Mouse (Mus musculus): ENCODE measurements around the gene Gm20388. TPM values are rescaled to one million over a fixed set of nuclear protein-coding genes. Genes with fewer than 3 reads are reported as not detected.

The Gm20388 gene
- polyA plus RNA-seq, 1 experiment: 18.7 TPM

GRCm38 (mm10) chr8:120146051-120146450 is 235.4 kb downstream of the Gm20388 start:
- Histone ChIP-seq H3K4me3 (replicated peaks; ENCODE audit: insufficient read depth, low read depth, low read length) (no peak overlapping the region), H3K27ac (ENCODE audit: insufficient read depth, low read length) (no peak overlapping the region), H3K4me1 (ENCODE audit: control insufficient read depth, insufficient read depth, low read length) (peaks cover 50% of the 10 kb centered on the region), H3K27me3 (ENCODE audit: control insufficient read depth, insufficient read depth, low read length) (no peaks in the 10 kb centered on the region)
- no peak for TF ChIP-seq CTCF (IDR thresholded peaks at IDR 0.05; ENCODE audit: borderline replicate concordance, insufficient read depth, low read depth, low read length)
- TF ChIP-seq POLR2A (IDR thresholded peaks at IDR 0.05; ENCODE audit: borderline replicate concordance, insufficient read depth, low read length): no peak
- WGBS: 85% methylated on average over 1 of the region's 1 CpGs
- DNase-seq: no peak

DNA sequence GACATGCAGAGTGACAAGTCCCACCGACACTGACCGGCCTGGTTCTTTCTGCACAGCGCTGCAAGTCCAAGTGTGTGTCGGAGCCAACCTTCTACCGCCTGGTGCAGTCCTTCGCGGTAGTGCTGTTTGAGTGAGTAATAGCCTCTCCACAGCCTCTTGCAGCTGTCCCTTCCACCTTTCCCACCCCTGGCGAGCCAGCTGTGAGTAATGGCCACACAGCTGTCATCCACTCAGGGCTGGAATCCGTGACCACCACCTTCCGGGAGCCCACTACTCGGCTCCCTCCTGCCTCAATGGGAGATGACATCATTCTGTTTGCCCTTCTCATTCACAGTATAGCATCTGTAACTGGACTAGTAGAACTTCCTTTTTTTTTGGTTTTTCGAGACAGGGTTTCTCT is 239.4 kb downstream of the Gm20388 start:
- DNase-seq: no peak
- Histone ChIP-seq H3K4me3 (replicated peaks; ENCODE audit: insufficient read depth, low read depth, low read length) (no peak overlapping the region), H3K27me3 (ENCODE audit: control insufficient read depth, insufficient read depth, low read length) (no peaks in the 10 kb centered on the region), H3K27ac (ENCODE audit: insufficient read depth, low read length) (no peak overlapping the region), H3K4me1 (ENCODE audit: control insufficient read depth, insufficient read depth, low read length) (peaks cover 38% of the 10 kb centered on the region)
- no peak for TF ChIP-seq POLR2A (IDR thresholded peaks at IDR 0.05; ENCODE audit: borderline replicate concordance, insufficient read depth, low read length)
- no peak for TF ChIP-seq CTCF (IDR thresholded peaks at IDR 0.05; ENCODE audit: borderline replicate concordance, insufficient read depth, low read depth, low read length)
- WGBS: 70% methylated on average over 12 of the region's 12 CpGs

- 21% methylated on average over 9 of the region's 9 CpGs for WGBS
- 0 out of 2 replicates have a peak overlapping the region, but pooled peaks have one; percentile 6 for H3K27ac ChIP-seq (ENCODE audit: insufficient read depth, low read length)
Observed at GRCm38 (mm10) chr8:120151151-120151550, 240.5 kb downstream of the Gm20388 start.

DNA sequence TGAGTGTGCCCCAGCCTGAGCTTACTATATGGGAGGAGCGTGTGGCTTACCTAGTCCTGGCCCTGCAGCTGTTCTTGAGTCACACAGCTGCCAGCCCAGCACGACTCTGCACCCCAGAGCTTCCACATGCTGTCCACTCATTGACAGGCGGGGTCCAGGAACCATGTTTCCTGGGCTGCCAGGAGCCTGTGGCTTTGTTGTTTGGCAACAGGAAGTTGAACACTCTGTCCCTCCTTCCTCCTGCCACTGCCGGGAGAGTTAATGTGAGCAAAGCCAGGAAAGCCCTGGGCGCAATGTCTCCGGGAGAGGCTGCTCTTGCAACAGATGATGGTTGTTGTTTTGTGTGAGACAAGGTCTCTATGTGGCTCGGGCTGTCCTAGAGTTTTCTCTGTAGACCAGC is 242.0 kb downstream of the Gm20388 start:
- no peak for DNase-seq
- WGBS: 13% methylated on average over 7 of the region's 7 CpGs
- Histone ChIP-seq H3K27me3 (ENCODE audit: control insufficient read depth, insufficient read depth, low read length) (no peaks in the 10 kb centered on the region), H3K4me1 (ENCODE audit: control insufficient read depth, insufficient read depth, low read length) (peaks cover 30% of the 10 kb centered on the region), H3K4me3 (replicated peaks; ENCODE audit: insufficient read depth, low read depth, low read length) (no peak overlapping the region), H3K27ac (ENCODE audit: insufficient read depth, low read length) (0 out of 2 replicates have a peak overlapping the region, but pooled peaks have one; percentile 3)
- TF ChIP-seq CTCF (IDR thresholded peaks at IDR 0.05; ENCODE audit: borderline replicate concordance, insufficient read depth, low read depth, low read length) (no peak), POLR2A (IDR thresholded peaks at IDR 0.05; ENCODE audit: borderline replicate concordance, insufficient read depth, low read length) (no peak)

More at GRCm38 (mm10) chr8:120151151-120151550, 240.5 kb downstream of the Gm20388 start:
- H3K4me1 ChIP-seq (ENCODE audit: control insufficient read depth, insufficient read depth, low read length): peaks cover 31% of the 10 kb centered on the region
- DNase-seq: peak in 1 of 2 experiments; percentile 30
- no peak overlapping the region for H3K4me3 ChIP-seq (replicated peaks; ENCODE audit: insufficient read depth, low read depth, low read length)
- no peak for TF ChIP-seq CTCF (IDR thresholded peaks at IDR 0.05; ENCODE audit: borderline replicate concordance, insufficient read depth, low read depth, low read length)
- TF ChIP-seq POLR2A (IDR thresholded peaks at IDR 0.05; ENCODE audit: borderline replicate concordance, insufficient read depth, low read length): no peak
- no peaks in the 10 kb centered on the region for H3K27me3 ChIP-seq (ENCODE audit: control insufficient read depth, insufficient read depth, low read length)

- H3K27me3 ChIP-seq (ENCODE audit: control insufficient read depth, insufficient read depth, low read length): no peaks in the 10 kb centered on the region
- 15% methylated on average over 8 of the region's 8 CpGs for WGBS
- no peak overlapping the region for H3K4me3 ChIP-seq (replicated peaks; ENCODE audit: insufficient read depth, low read depth, low read length)
- peaks cover 51% of the 10 kb centered on the region for H3K4me1 ChIP-seq (ENCODE audit: control insufficient read depth, insufficient read depth, low read length)
- peak; percentile 77 to 87 for DNase-seq
- peak overlapping the region; percentile 68 for H3K27ac ChIP-seq (ENCODE audit: insufficient read depth, low read length)
- no peak for TF ChIP-seq POLR2A (IDR thresholded peaks at IDR 0.05; ENCODE audit: borderline replicate concordance, insufficient read depth, low read length)
- no peak for TF ChIP-seq CTCF (IDR thresholded peaks at IDR 0.05; ENCODE audit: borderline replicate concordance, insufficient read depth, low read depth, low read length)
Observed at GRCm38 (mm10) chr8:120160366-120160765, 249.7 kb downstream of the Gm20388 start.

DNA sequence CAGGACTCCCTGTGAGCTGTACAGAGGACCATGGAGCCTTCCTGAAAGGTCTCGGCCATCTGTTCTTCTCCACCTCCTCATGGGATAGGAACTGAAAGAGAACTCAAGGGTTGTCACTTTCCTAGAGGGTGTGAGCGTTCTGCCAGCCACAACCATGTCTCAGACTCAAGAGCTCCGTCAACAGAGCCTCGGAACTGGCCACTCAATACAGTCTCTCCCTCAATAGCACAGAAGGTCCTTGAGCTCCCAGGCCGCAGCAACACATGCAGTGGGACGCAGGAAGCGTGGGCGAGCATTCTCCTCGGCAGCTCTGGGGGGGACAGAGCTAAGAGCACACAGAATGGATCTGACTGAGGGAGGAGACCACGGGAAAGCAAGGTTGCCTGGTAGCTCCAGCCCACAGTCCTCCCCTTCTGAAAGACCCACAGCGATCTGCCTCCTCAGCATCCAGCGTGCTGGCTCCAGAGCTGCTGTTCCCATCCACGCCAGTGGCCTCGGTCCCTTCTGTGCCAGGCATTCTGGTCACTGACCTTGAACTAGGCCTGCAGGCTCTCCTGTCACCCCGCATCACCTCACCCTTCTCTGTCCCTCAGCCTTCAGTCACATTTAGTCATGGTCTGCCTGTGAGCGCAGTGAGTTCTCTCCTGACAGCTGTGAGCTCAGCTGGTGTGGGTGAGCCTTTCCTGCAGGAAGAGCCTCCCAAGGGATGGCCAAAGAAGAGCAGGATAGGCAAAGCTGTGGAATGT is 251.2 kb downstream of the Gm20388 start:
- no peaks in the 10 kb centered on the region for H3K27me3 ChIP-seq (ENCODE audit: control insufficient read depth, insufficient read depth, low read length)
- WGBS: 55% methylated on average over 16 of the region's 16 CpGs
- H3K4me1 ChIP-seq (ENCODE audit: control insufficient read depth, insufficient read depth, low read length): peaks cover 52% of the 10 kb centered on the region
- H3K4me3 ChIP-seq (replicated peaks; ENCODE audit: insufficient read depth, low read depth, low read length): no peak overlapping the region
- peak overlapping the region; percentile 68 for H3K27ac ChIP-seq (ENCODE audit: insufficient read depth, low read length)
- TF ChIP-seq POLR2A (IDR thresholded peaks at IDR 0.05; ENCODE audit: borderline replicate concordance, insufficient read depth, low read length) (no peak), CTCF (IDR thresholded peaks at IDR 0.05; ENCODE audit: borderline replicate concordance, insufficient read depth, low read depth, low read length) (no peak)
- no peak for DNase-seq

DNA sequence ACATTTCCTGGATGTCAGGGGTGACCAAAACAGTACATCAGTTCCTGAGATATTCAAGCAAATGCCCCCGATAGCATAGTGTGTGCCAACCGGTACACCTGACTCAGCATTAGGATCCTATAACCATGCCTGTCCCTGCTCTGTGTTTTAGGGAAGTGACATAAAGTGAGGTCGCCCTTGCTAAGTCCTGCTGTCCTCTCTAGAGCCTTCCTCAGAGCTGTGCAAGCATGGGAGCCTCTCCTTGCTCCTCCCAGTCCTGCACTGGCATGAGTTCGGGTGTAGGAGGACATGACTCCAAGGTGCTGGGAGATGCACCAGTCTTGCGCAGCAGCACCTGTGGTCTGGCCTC is 251.7 kb downstream of the Gm20388 start:
- DNase-seq: no peak
- Histone ChIP-seq H3K4me1 (ENCODE audit: control insufficient read depth, insufficient read depth, low read length) (peaks cover 56% of the 10 kb centered on the region), H3K27ac (ENCODE audit: insufficient read depth, low read length) (no peak overlapping the region), H3K27me3 (ENCODE audit: control insufficient read depth, insufficient read depth, low read length) (no peaks in the 10 kb centered on the region), H3K4me3 (replicated peaks; ENCODE audit: insufficient read depth, low read depth, low read length) (no peak overlapping the region)
- TF ChIP-seq CTCF (IDR thresholded peaks at IDR 0.05; ENCODE audit: borderline replicate concordance, insufficient read depth, low read depth, low read length) (no peak), POLR2A (IDR thresholded peaks at IDR 0.05; ENCODE audit: borderline replicate concordance, insufficient read depth, low read length) (no peak)
- WGBS: 80% methylated on average over 5 of the region's 5 CpGs

DNA sequence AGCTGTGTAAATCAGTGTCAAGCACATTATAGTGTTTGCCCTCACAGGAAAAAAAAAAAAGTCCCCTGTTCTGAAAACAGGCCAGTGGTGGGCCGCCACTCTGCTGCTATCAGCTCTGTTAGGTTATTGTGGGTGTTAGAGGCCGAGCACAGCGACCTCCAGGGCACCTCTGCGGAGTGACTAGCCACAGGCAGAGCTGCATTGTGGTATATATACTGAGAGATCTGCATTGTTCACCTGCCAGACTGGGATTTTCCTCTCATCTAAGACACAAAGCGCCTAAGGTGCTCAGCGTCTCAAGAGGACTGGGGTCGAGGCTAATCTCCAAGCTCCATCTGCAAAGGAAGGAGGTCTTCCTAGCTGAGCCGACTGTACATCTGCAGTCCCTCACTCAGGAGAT is 252.7 kb downstream of the Gm20388 start:
- peaks cover 65% of the 10 kb centered on the region for H3K4me1 ChIP-seq (ENCODE audit: control insufficient read depth, insufficient read depth, low read length)
- no peak for TF ChIP-seq POLR2A (IDR thresholded peaks at IDR 0.05; ENCODE audit: borderline replicate concordance, insufficient read depth, low read length)
- TF ChIP-seq CTCF (IDR thresholded peaks at IDR 0.05; ENCODE audit: borderline replicate concordance, insufficient read depth, low read depth, low read length): no peak
- no peak overlapping the region for H3K4me3 ChIP-seq (replicated peaks; ENCODE audit: insufficient read depth, low read depth, low read length)
- no peak for DNase-seq
- WGBS: 90% methylated on average over 8 of the region's 8 CpGs
- H3K27ac ChIP-seq (ENCODE audit: insufficient read depth, low read length): no peak overlapping the region
- H3K27me3 ChIP-seq (ENCODE audit: control insufficient read depth, insufficient read depth, low read length): no peaks in the 10 kb centered on the region
